Mouse (Mus musculus): ENCODE measurements around the gene Gpr173. TPM values are rescaled to one million over a fixed set of nuclear protein-coding genes. Genes with fewer than 3 reads are reported as not detected.

Gene Gpr173
- total RNA-seq, 2 experiments from 2014 or later, result 0.28 to 0.84 TPM

- DNase-seq, result no peak
- intact Hi-C loops (cut with DNase I), result no loop called here
Measured at GRCm38 (mm10) chrX:152307371-152307770, 61.1 kb downstream of the Gpr173 start.

- intact Hi-C loops (cut with DNase I), result no loop called here
- no peak for DNase-seq
Measured at GRCm38 (mm10) chrX:152306224-152306623, 62.3 kb downstream of the Gpr173 start.

Other genes with a start within 250 kb of the Gpr173 start
- gene Iqsec2, start 224.4 kb downstream of the Gpr173 start, total RNA-seq (2021), result 10 to 100 TPM; 17.2 to 20.8 TPM
- 10 to 100 TPM; 15.8 to 26.4 TPM for gene Kdm5c, start 135.7 kb downstream of the Gpr173 start, total RNA-seq (2021)
- 1 to 10 TPM; 1.6 to 2.3 TPM for gene Kantr, start 41.2 kb downstream of the Gpr173 start, total RNA-seq (2021)
- gene Tspyl2, start 26.3 kb downstream of the Gpr173 start, total RNA-seq (2021), result 10 to 100 TPM in 1 of 2 experiments, 1 to 10 TPM in 1; 9.1 to 11.4 TPM
- not detected for gene Cldn34a, start 194.6 kb upstream of the Gpr173 start, total RNA-seq (2021)

Data from gastrocnemius, postnatal 36 days (tissue).